Mouse (Mus musculus): Measurements from ENCODE around the gene Sgsm3. TPM values are rescaled to one million over a fixed set of nuclear protein-coding genes. Genes with fewer than 3 reads are reported as not detected.

Sgsm3 gene
- total RNA-seq, 2 experiments from 2014 or later, result 79.1 to 80.8 TPM

DNA sequence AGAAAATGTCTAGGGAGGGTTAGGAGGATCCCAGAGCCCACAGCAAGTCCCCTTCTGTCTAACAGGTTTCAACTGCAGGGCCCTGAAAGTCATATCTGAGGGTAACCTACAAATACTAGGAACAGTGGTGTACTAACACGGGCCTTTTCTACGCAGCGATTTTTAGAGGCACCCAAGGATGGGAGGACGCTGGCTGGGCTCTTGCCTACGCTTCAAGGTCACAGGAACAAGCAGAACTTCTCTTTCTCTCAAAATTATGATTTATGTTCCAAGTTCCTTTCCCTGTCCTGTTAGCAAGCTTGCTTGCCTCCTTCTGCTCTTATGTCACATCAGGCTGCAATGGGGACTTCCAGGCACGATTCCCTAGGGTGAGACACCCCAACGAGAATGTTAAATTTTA, 68.5 kb downstream of the Sgsm3 start:
- intact Hi-C loops (cut with DNase I), result no loop called here

DNA sequence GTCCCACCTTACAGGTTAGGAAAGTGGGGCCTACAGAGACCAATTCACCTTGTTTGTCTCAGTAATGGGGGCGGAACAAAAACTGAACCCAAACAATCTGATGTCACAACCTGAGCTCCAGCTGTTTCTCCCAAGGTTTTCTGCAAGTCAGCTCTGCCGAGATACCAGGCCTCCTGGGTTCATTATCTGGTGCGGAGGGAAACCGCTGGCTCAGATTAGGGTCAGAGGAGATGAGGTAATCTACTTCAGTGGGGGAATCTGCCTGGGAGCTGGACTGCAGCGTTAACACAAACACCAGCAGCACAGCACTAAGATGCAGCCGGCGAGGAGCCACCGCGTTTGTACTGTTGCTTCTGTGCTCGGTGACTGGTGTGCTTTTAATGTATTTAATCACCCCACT, 69.9 kb downstream of the Sgsm3 start:
- no peak for DNase-seq (ENCODE audit: extremely low spot score in 1 of 2, low spot score in 2 of 2)
- intact Hi-C loops (cut with DNase I), result no loop called here

More for the DNA sequence above, 68.5 kb downstream of the Sgsm3 start:
- DNase-seq (ENCODE audit: extremely low spot score in 1 of 2, low spot score in 2 of 2), result no peak

DNA sequence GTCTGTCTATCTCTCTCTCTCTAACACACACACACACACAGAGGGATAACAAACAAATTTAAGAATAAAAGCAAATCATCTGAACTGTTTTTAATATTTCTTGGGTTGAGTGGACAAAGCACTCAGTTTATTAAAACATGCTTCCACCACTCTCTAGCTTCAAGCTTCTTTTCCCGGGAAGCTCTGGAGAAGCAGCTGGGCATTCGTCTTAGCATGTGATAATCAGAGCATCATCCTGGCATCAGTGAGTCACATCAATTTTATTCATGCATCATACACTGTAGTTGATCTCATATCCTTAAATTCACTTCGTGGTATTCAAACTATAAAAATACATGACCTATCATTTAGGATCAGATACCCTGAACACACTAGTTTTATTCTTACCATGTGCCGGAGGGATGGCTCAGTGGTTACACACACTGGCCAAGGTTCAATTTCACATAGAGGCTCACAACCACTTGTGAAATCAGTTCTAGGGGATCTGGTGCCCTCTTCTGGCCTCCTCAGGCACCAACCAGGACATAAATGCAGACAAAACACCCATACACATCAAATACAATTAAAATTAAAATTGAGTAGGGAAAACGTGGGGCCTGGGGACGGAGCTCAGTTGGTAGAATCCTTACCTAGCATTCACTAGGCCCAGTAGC, 72.0 kb downstream of the Sgsm3 start:
- no peak for DNase-seq (ENCODE audit: extremely low spot score in 1 of 2, low spot score in 2 of 2)

DNA sequence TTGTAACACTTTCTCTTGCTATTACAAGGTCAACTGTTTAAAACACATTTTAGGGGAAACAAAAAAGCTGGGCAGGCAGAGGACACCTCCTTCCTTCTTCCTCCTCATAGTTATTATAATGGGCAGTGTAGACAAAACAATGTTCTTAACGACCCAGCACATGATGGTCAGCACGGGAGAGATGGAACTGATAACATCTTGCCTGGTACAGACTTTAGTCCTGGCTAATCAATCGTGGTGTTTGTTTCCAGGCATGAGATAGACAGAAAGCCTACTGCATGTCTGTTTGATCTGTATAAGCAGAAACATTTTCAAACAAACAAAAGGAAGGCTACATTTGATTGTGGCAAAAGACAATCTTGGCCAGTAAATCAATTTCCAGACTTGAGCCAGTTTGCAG, 72.9 kb downstream of the Sgsm3 start:
- intact Hi-C loops (cut with DNase I), result no loop called here
- DNase-seq (ENCODE audit: extremely low spot score in 1 of 2, low spot score in 2 of 2), result no peak

More for the DNA sequence above, 72.0 kb downstream of the Sgsm3 start:
- intact Hi-C loops (cut with DNase I), result no loop called here

DNA sequence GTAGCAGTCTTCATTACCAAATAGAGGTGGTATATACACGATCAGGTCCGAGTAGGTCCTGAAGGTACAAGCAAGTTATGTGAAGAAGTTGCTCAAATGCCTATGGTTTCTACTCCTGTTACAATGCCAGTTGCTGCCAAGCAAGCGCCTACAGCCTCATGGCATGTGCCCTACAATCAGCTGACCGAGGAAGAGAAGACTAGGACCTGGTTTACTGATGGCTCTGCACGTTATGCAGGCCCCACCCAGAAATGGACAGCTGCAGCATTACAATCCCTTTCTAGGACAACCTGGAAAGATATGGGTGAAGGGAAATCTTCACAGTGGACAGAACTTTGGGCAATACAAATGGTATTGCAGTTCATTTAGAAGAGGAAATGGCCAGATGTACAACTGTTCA, 74.9 kb downstream of the Sgsm3 start:
- no peak for DNase-seq (ENCODE audit: extremely low spot score in 1 of 2, low spot score in 2 of 2)
- intact Hi-C loops (cut with DNase I), result no loop called here

DNA sequence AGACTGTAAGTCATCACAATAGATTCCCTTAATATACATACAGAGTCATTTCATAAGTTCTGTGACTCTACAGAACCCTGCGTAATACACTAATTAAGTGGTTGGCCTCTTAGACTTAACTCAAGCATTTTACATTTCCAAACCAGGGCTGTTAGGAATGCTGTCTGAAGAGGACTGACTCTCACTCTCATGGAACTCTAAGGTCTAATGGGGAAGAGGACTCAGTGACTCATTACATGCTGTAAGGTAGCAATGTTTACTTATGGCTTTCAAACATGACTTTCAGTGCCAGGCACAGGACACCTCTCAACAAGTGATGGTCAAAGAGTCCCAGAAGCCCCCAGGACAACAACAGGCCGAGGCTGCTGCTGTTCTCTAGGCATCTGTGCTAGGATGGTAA, 77.9 kb downstream of the Sgsm3 start:
- intact Hi-C loops (cut with DNase I), result no loop called here
- no peak for DNase-seq (ENCODE audit: extremely low spot score in 1 of 2, low spot score in 2 of 2)

DNA sequence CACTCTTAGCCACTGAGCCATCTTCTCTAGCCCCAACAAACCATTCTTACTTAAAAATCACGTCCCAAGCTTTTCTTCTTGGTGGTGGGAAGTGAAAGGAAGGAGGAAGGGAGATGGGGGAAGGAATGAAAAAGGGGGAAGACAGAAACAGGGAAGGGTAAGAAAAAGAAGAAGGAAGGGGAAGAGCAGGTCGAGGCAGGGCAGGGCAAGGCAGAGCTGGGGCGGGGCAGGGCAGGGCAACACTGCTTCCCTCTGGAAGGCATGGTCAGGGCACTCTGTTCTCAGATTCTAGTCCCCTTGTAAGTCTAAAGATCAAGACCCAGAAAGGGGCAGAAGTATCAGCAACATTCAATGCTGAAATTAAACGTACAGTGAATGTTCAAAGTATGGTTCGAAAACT, 80.2 kb downstream of the Sgsm3 start:
- intact Hi-C loops (cut with DNase I), result no loop called here
- no peak for DNase-seq (ENCODE audit: extremely low spot score in 1 of 2, low spot score in 2 of 2)

DNA sequence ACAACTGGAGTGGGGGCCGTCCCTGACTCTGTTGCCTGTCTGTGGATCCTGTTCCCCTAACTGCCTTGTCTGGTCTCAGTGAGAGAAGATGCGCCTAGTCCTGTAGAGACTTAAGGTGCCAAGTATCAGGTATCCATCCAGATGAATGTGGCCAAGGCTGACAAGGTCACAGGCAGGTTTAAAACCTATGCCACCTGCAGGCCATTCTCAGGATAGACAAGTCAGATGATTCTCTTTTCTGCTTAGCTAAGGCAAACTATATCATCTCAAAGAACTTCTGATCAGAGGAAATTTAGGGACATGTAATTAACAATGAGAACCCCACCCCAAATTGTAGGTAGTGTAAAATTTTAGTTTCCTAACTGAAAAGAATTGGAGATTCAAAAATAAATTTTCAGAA, 83.4 kb downstream of the Sgsm3 start:
- intact Hi-C loops (cut with DNase I), result no loop called here
- no peak for DNase-seq (ENCODE audit: extremely low spot score in 1 of 2, low spot score in 2 of 2)

Small RNA genes within 50 kb of the gene (microRNA-seq; reads per million reads assigned to microRNA genes)
- 16.7 reads per million, percentile 36 among the genes with 10 or more reads in this experiment for gene Mir5113

Other genes with a start within 250 kb of the Sgsm3 start
- gene Adsl, start 29.3 kb upstream of the Sgsm3 start, total RNA-seq (2021), result 10 to 100 TPM; 29.3 to 33.0 TPM
- 10 to 100 TPM; 43.7 to 47.8 TPM for gene Mrtfa, start 213.0 kb downstream of the Sgsm3 start, total RNA-seq (2021)